Mouse (Mus musculus) sigmoid colon, adult 10 weeks (tissue): ENCODE measurements around the gene Nol8. TPM values are rescaled to one million over a fixed set of nuclear protein-coding genes. Genes with fewer than 3 reads are reported as not detected.

Experiments
- polyA plus RNA-seq: library from polyadenylated mRNA; stranded (reverse); fragments of 350-450 nt; fragmentation: Illumina TruSeq; extraction: RNeasy Lipid Tissue Mini Kit (QIAGEN cat#74804); gene quantifications from one replicate; pipeline ENCODE4 v1.2.3, GENCODE M21; 2014; ENCODE audit warnings: low read depth, low replicate concordance

Nol8 gene
- polyA plus RNA-seq, result 40.7 TPM

GRCm38 (mm10) chr13:49652481-49653179 lies at the start of gene Nol8, which contains the start of gene Cenpp:
Gene Nol8, plus strand, starts transcription at chr13:49653078.
Gene Cenpp, minus strand, starts transcription at chr13:49652785.

GRCm38 (mm10) chr13:49607714-49608113 lies 45.2 kb upstream of the Nol8 start, which contains the start of gene Ogn:
Gene Ogn, plus strand, starts transcription at chr13:49608046.

GRCm38 (mm10) chr13:49681351-49682232 lies 28.7 kb downstream of the Nol8 start, which contains the start of gene Iars:
Gene Iars, plus strand, starts transcription at chr13:49682100.

Other genes with a start within 250 kb of the Nol8 start
- 15.4 TPM for gene Ippk, start 231.8 kb upstream of the Nol8 start, polyA plus RNA-seq
- gene Tes3-ps, start 159.8 kb upstream of the Nol8 start, polyA plus RNA-seq, result 0.91 TPM
- gene Ecm2, start 148.3 kb upstream of the Nol8 start, polyA plus RNA-seq, result 28.6 TPM
- 435 TPM for gene Aspn, start 108.6 kb upstream of the Nol8 start, polyA plus RNA-seq
- 3.8 TPM for gene Omd, start 70.6 kb upstream of the Nol8 start, polyA plus RNA-seq
- 770 TPM for gene Ogn, start 45.0 kb upstream of the Nol8 start, polyA plus RNA-seq
- gene Cenpp, start 293 bp upstream of the Nol8 start, polyA plus RNA-seq, result 15.0 TPM
- 52.3 TPM for gene Iars, start 29.0 kb downstream of the Nol8 start, polyA plus RNA-seq
- gene Gm30302, start 145.9 kb downstream of the Nol8 start, polyA plus RNA-seq, result not detected